Mouse (Mus musculus) neural tube, embryonic 15.5 days (tissue): ENCODE results near the gene Castor1. TPM values are rescaled to one million over a fixed set of nuclear protein-coding genes. Genes with fewer than 3 reads are reported as not detected.

Source experiments
- ATAC-seq: fragments of 200-750 bp; cut with Nextera tagmentation; 2 replicates; pipeline ENCODE4 v1.8.0; 2017; ENCODE audit warnings: mild to moderate bottlenecking, moderate TSS enrichment, moderate library complexity; ENCODE audit not compliant: low FRiP score
- H3K27ac ChIP-seq: fragments of 300-500 bp; sonication (generic); replicated peaks from 2 replicates; pipeline ENCODE4 v1.5.1; 2015; ENCODE audit warnings: mild to moderate bottlenecking, inconsistent platforms
- H3K27me3 ChIP-seq: fragments of 300-500 bp; sonication (generic); replicated peaks from 2 replicates; pipeline ENCODE4 v1.6.1; 2015; ENCODE audit warnings: inconsistent platforms
- H3K36me3 ChIP-seq: fragments of 300-500 bp; sonication (generic); 2 replicates; pipeline ENCODE4 v1.6.1; 2015; ENCODE audit warnings: inconsistent platforms
- H3K4me1 ChIP-seq: fragments of 300-500 bp; sonication (generic); 2 replicates; pipeline ENCODE4 v1.6.1; 2015; ENCODE audit warnings: inconsistent platforms
- H3K4me2 ChIP-seq: fragments of 300-500 bp; sonication (generic); 2 replicates; pipeline ENCODE4 v1.6.1; 2015; ENCODE audit warnings: inconsistent platforms, mild to moderate bottlenecking, moderate library complexity
- H3K4me3 ChIP-seq: fragments of 300-500 bp; sonication (generic); replicated peaks from 2 replicates; pipeline ENCODE4 v1.5.1; 2015; ENCODE audit warnings: mild to moderate bottlenecking, inconsistent platforms
- H3K9ac ChIP-seq: fragments of 300-500 bp; sonication (generic); replicated peaks from 2 replicates; pipeline ENCODE4 v1.6.1; 2015; ENCODE audit warnings: mild to moderate bottlenecking, inconsistent platforms
- H3K9me3 ChIP-seq: fragments of 300-500 bp; sonication (generic); replicated peaks from 2 replicates; pipeline ENCODE4 v1.6.1; 2016; ENCODE audit warnings: inconsistent platforms
- WGBS: fragments of 180-500 bp; shearing (Covaris S2); methylation state at CpG from one replicate; pipeline ENCODE4 v1.1.7; 2015; ENCODE audit warnings: mixed read lengths; 5-methylcytosine and 5-hydroxymethylcytosine counted together
- polyA plus RNA-seq: library from polyadenylated mRNA; unstranded; fragments of >200 nt; fragmentation: Nextera tagmentation; extraction: Ambion mirVana; gene quantifications from 2 replicates; pipeline ENCODE4 v1.2.1, GENCODE M21; 2015

Gene Castor1
- polyA plus RNA-seq, 1 experiment from 2014 or later, result 5.5 TPM

GRCm38 (mm10) chr11:4238167-4238566, 20.1 kb downstream of the Castor1 start:
- no peak for ATAC-seq
- no peak overlapping the region for H3K9ac ChIP-seq
- H3K4me2 ChIP-seq, result no peak overlapping the region

GRCm38 (mm10) chr11:4239691-4240090, 21.7 kb downstream of the Castor1 start:
- no peak overlapping the region for H3K9ac ChIP-seq
- H3K4me1 ChIP-seq, result no peaks in the 10 kb centered on the region
- H3K27me3 ChIP-seq, result no peaks in the 10 kb centered on the region
- 94% methylated on average over 23 of the region's 23 CpGs for WGBS
- no peaks in the 10 kb centered on the region for H3K36me3 ChIP-seq
- no peak for ATAC-seq
- no peak overlapping the region for H3K4me3 ChIP-seq
- no peaks in the 10 kb centered on the region for H3K9me3 ChIP-seq
- no peak overlapping the region for H3K27ac ChIP-seq
- no peak overlapping the region for H3K4me2 ChIP-seq

More at GRCm38 (mm10) chr11:4238167-4238566, 20.1 kb downstream of the Castor1 start:
- Histone ChIP-seq H3K27me3 (no peaks in the 10 kb centered on the region), H3K9me3 (no peaks in the 10 kb centered on the region), H3K27ac (no peak overlapping the region), H3K4me1 (no peaks in the 10 kb centered on the region), H3K36me3 (no peaks in the 10 kb centered on the region), H3K4me3 (no peak overlapping the region)
- WGBS, result 94% methylated on average over 6 of the region's 6 CpGs

- Histone ChIP-seq H3K9ac (no peak overlapping the region), H3K4me3 (no peak overlapping the region), H3K27ac (no peak overlapping the region), H3K4me2 (no peak overlapping the region), H3K9me3 (no peaks in the 10 kb centered on the region), H3K4me1 (no peaks in the 10 kb centered on the region), H3K27me3 (no peaks in the 10 kb centered on the region), H3K36me3 (no peaks in the 10 kb centered on the region)
- 76% methylated on average over 7 of the region's 7 CpGs for WGBS
- ATAC-seq, result no peak
Measured at GRCm38 (mm10) chr11:4240151-4240550, 22.1 kb downstream of the Castor1 start.

GRCm38 (mm10) chr11:4241180-4241579, 23.2 kb downstream of the Castor1 start:
- WGBS, result 84% methylated on average over 4 of the region's 4 CpGs
- no peak for ATAC-seq
- Histone ChIP-seq H3K9ac (no peak overlapping the region), H3K4me1 (no peaks in the 10 kb centered on the region), H3K36me3 (no peaks in the 10 kb centered on the region), H3K27me3 (no peaks in the 10 kb centered on the region), H3K27ac (no peak overlapping the region), H3K4me3 (no peak overlapping the region), H3K9me3 (no peaks in the 10 kb centered on the region), H3K4me2 (no peak overlapping the region)

- H3K27ac ChIP-seq, result no peak overlapping the region
- no peak overlapping the region for H3K4me2 ChIP-seq
- no peaks in the 10 kb centered on the region for H3K4me1 ChIP-seq
- 80% methylated on average over 6 of the region's 6 CpGs for WGBS
- H3K36me3 ChIP-seq, result no peaks in the 10 kb centered on the region
- no peaks in the 10 kb centered on the region for H3K27me3 ChIP-seq
- no peaks in the 10 kb centered on the region for H3K9me3 ChIP-seq
- no peak overlapping the region for H3K4me3 ChIP-seq
- no peak for ATAC-seq
- H3K9ac ChIP-seq, result no peak overlapping the region
Measured at GRCm38 (mm10) chr11:4246126-4246525, 28.1 kb downstream of the Castor1 start.

- WGBS, result 80% methylated on average over 4 of the region's 4 CpGs
- no peak overlapping the region for H3K9ac ChIP-seq
Measured at GRCm38 (mm10) chr11:4246623-4247022, 28.6 kb downstream of the Castor1 start.

GRCm38 (mm10) chr11:4247201-4247959, 29.4 kb downstream of the Castor1 start:
- no peaks in the 10 kb centered on the region for H3K27me3 ChIP-seq
- H3K9me3 ChIP-seq, result no peaks in the 10 kb centered on the region
- ATAC-seq, result no peak
- no peak overlapping the region for H3K4me3 ChIP-seq
- no peak overlapping the region for H3K27ac ChIP-seq
- 82% methylated on average over 14 of the region's 14 CpGs for WGBS
- no peaks in the 10 kb centered on the region for H3K36me3 ChIP-seq
- no peak overlapping the region for H3K4me2 ChIP-seq
- no peak overlapping the region for H3K9ac ChIP-seq
- H3K4me1 ChIP-seq, result no peaks in the 10 kb centered on the region

More at GRCm38 (mm10) chr11:4246623-4247022, 28.6 kb downstream of the Castor1 start:
- no peak overlapping the region for H3K4me2 ChIP-seq
- H3K36me3 ChIP-seq, result no peaks in the 10 kb centered on the region
- H3K4me1 ChIP-seq, result no peaks in the 10 kb centered on the region
- H3K27ac ChIP-seq, result no peak overlapping the region
- H3K4me3 ChIP-seq, result no peak overlapping the region
- no peaks in the 10 kb centered on the region for H3K9me3 ChIP-seq
- no peaks in the 10 kb centered on the region for H3K27me3 ChIP-seq
- no peak for ATAC-seq

- no peaks in the 10 kb centered on the region for H3K9me3 ChIP-seq
- H3K9ac ChIP-seq, result no peak overlapping the region
- H3K4me2 ChIP-seq, result no peak overlapping the region
- H3K4me3 ChIP-seq, result no peak overlapping the region
- no peaks in the 10 kb centered on the region for H3K36me3 ChIP-seq
- no peaks in the 10 kb centered on the region for H3K4me1 ChIP-seq
- WGBS, result 94% methylated on average over 3 of the region's 3 CpGs
- no peaks in the 10 kb centered on the region for H3K27me3 ChIP-seq
- H3K27ac ChIP-seq, result no peak overlapping the region
- ATAC-seq, result no peak
Measured at GRCm38 (mm10) chr11:4249151-4249550, 31.1 kb downstream of the Castor1 start.

GRCm38 (mm10) chr11:4250290-4250689, 32.3 kb downstream of the Castor1 start:
- Histone ChIP-seq H3K4me2 (no peak overlapping the region), H3K4me3 (no peak overlapping the region), H3K36me3 (no peaks in the 10 kb centered on the region), H3K4me1 (no peaks in the 10 kb centered on the region), H3K9me3 (no peaks in the 10 kb centered on the region), H3K27ac (no peak overlapping the region), H3K27me3 (no peaks in the 10 kb centered on the region), H3K9ac (no peak overlapping the region)
- ATAC-seq, result no peak
- 82% methylated on average over 7 of the region's 7 CpGs for WGBS

- no peak overlapping the region for H3K9ac ChIP-seq
- 70% methylated on average over 3 of the region's 3 CpGs for WGBS
Measured at GRCm38 (mm10) chr11:4251376-4251775, 33.4 kb downstream of the Castor1 start.

GRCm38 (mm10) chr11:4252886-4253285, 34.9 kb downstream of the Castor1 start:
- H3K27ac ChIP-seq, result no peak overlapping the region
- no peaks in the 10 kb centered on the region for H3K36me3 ChIP-seq
- no peak overlapping the region for H3K9ac ChIP-seq
- H3K27me3 ChIP-seq, result no peaks in the 10 kb centered on the region
- 79% methylated on average over 2 of the region's 2 CpGs for WGBS
- H3K4me2 ChIP-seq, result no peak overlapping the region
- ATAC-seq, result no peak
- H3K9me3 ChIP-seq, result no peaks in the 10 kb centered on the region
- no peaks in the 10 kb centered on the region for H3K4me1 ChIP-seq
- H3K4me3 ChIP-seq, result no peak overlapping the region

More at GRCm38 (mm10) chr11:4251376-4251775, 33.4 kb downstream of the Castor1 start:
- Histone ChIP-seq H3K4me3 (no peak overlapping the region), H3K36me3 (no peaks in the 10 kb centered on the region), H3K4me2 (no peak overlapping the region), H3K4me1 (no peaks in the 10 kb centered on the region), H3K27ac (no peak overlapping the region), H3K9me3 (no peaks in the 10 kb centered on the region), H3K27me3 (no peaks in the 10 kb centered on the region)
- ATAC-seq, result no peak

GRCm38 (mm10) chr11:4256846-4257607, 39.0 kb downstream of the Castor1 start, which contains the start of gene Lif:
Gene Lif (plus strand): TSS chr11:4257557.
- 69% methylated on average over 11 of the region's 11 CpGs for WGBS
- ATAC-seq, result no peak

More at GRCm38 (mm10) chr11:4256846-4257607, 39.0 kb downstream of the Castor1 start, which contains the start of gene Lif:
- H3K4me1 ChIP-seq, result peaks cover 12% of the 10 kb centered on the region
- no peak within 1 kb of the TSS for H3K4me2 ChIP-seq
- H3K9ac ChIP-seq, result no peak within 1 kb of the TSS
- H3K36me3 ChIP-seq, result no peaks in the 10 kb centered on the region
- H3K9me3 ChIP-seq, result no peaks in the 10 kb centered on the region
- no peak within 1 kb of the TSS for H3K27ac ChIP-seq
- H3K27me3 ChIP-seq, result no peaks in the 10 kb centered on the region
- no peak within 1 kb of the TSS for H3K4me3 ChIP-seq
